Mouse (Mus musculus): ENCODE results near the gene Nlgn2. TPM values are rescaled to one million over a fixed set of nuclear protein-coding genes. Genes with fewer than 3 reads are reported as not detected.

Nlgn2 gene
- polyA plus RNA-seq, 1 experiment from 2014 or later = 7.6 TPM

DNA sequence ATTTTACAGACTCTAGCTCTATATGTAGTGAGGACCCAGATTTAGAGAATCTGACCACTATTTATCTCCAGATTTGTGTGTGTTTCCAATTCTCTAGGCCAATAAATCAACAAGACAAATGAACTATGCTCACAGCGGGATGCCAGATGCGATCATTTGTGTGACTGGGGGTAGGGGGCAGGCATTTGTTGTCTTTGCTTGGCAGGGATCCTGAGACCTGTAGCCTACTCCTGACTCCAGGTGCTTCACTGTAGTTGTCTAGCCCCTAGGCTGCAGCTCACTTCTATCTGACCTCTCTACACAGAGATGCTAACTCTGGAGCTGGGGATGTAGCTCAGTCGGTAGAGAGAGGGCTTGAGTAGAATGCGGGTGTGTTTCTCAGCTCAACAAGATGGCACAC, 55.8 kb downstream of the Nlgn2 start:
- ATAC-seq (replicated peaks; ENCODE audit: low FRiP score) = no peak
- H3K27ac ChIP-seq = no peak overlapping the region
- H3K4me1 ChIP-seq = peaks cover 29% of the 10 kb centered on the region
- peaks cover 3% of the 10 kb centered on the region; the same call in 1 of the 2 replicates for H3K36me3 ChIP-seq
- H3K4me2 ChIP-seq = no peak overlapping the region
- H3K9me3 ChIP-seq (replicated peaks) = no peaks in the 10 kb centered on the region
- no peak overlapping the region for H3K4me3 ChIP-seq (replicated peaks)
- WGBS = 28% methylated on average over 4 of the region's 4 CpGs
- peaks cover 6% of the 10 kb centered on the region; the same call in 1 of the 2 replicates for H3K27me3 ChIP-seq
- no peak overlapping the region for H3K9ac ChIP-seq

GRCm38 (mm10) chr11:69778985-69779384, 58.6 kb downstream of the Nlgn2 start:
- H3K36me3 ChIP-seq = peaks cover 15% of the 10 kb centered on the region; the same call in 1 of the 2 replicates
- no peak overlapping the region; the same call in 1 of the 2 replicates for H3K27ac ChIP-seq
- H3K9me3 ChIP-seq (replicated peaks) = no peaks in the 10 kb centered on the region
- ATAC-seq (replicated peaks; ENCODE audit: low FRiP score) = no peak
- WGBS = 53% methylated on average over 7 of the region's 7 CpGs
- H3K4me2 ChIP-seq = no peak overlapping the region
- H3K4me1 ChIP-seq = peaks cover 30% of the 10 kb centered on the region
- no peak overlapping the region for H3K4me3 ChIP-seq (replicated peaks)
- peaks cover 6% of the 10 kb centered on the region; the same call in 1 of the 2 replicates for H3K27me3 ChIP-seq
- H3K9ac ChIP-seq = no peak overlapping the region

DNA sequence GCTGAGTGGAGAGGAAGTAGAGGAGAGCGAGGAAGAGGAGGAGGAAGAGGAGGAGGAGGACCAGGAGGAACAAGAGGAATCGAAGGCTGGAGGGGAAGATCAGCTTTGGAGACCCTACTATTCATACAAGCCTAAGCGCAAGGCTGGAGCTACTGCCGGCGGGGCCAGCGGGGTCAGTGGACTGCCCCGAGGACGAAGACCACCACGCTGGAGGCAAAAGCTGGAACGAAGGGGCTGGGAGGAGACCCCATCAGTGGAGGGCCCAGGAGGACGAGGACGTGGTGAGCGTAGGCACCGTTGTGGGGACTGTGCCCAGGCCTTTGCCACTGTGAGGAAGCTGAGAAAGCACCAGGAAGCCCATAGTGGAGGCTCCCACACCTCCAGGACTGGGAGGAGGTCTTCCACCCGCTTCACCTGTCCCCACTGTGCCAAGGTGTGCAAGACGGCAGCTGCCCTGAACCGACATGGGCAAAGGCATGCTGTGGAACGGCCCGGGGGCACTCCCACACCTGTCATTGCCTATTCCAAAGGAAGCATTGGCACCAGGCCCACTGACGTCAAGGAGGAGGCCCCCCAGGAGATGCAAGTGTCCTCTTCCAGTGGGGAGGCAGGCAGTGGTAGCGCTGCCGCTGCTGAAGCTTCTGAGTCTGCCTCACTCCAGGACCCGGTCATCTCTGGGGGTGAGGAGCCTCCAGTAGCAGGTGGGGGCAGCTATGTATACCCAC, 59.2 kb downstream of the Nlgn2 start:
- H3K9ac ChIP-seq = no peak overlapping the region
- no peaks in the 10 kb centered on the region for H3K9me3 ChIP-seq (replicated peaks)
- H3K36me3 ChIP-seq = peaks cover 15% of the 10 kb centered on the region; the same call in 1 of the 2 replicates
- H3K4me1 ChIP-seq = peaks cover 30% of the 10 kb centered on the region
- H3K4me2 ChIP-seq = peak overlapping the region; percentile 20; the same call in 1 of the 2 replicates
- peaks cover 6% of the 10 kb centered on the region; the same call in 1 of the 2 replicates for H3K27me3 ChIP-seq
- H3K4me3 ChIP-seq (replicated peaks) = no peak overlapping the region
- H3K27ac ChIP-seq = no peak overlapping the region; the same call in none of the 2 replicates
- 63% methylated on average over 23 of the region's 23 CpGs for WGBS
- no peak for ATAC-seq (replicated peaks; ENCODE audit: low FRiP score)

GRCm38 (mm10) chr11:69777504-69778257, 59.9 kb downstream of the Nlgn2 start:
- Histone ChIP-seq H3K36me3 (peaks cover 15% of the 10 kb centered on the region; the same call in 1 of the 2 replicates), H3K9ac (no peak overlapping the region), H3K9me3 (replicated peaks) (no peaks in the 10 kb centered on the region), H3K4me2 (no peak overlapping the region), H3K4me1 (peaks cover 30% of the 10 kb centered on the region), H3K27ac (no peak overlapping the region), H3K27me3 (peaks cover 6% of the 10 kb centered on the region; the same call in 1 of the 2 replicates), H3K4me3 (replicated peaks) (no peak overlapping the region)
- 46% methylated on average over 26 of the region's 26 CpGs for WGBS
- ATAC-seq (replicated peaks; ENCODE audit: low FRiP score) = no peak; the same call in 1 of the 2 replicates

- no peaks in the 10 kb centered on the region for H3K9me3 ChIP-seq (replicated peaks)
- H3K4me2 ChIP-seq = no peak overlapping the region
- no peaks in the 10 kb centered on the region for H3K27me3 ChIP-seq
- 88% methylated on average over 20 of the region's 20 CpGs for WGBS
- ATAC-seq (replicated peaks; ENCODE audit: low FRiP score) = no peak
- peaks cover 15% of the 10 kb centered on the region; the same call in 1 of the 2 replicates for H3K36me3 ChIP-seq
- H3K4me3 ChIP-seq (replicated peaks) = no peak overlapping the region
- peaks cover 30% of the 10 kb centered on the region for H3K4me1 ChIP-seq
- no peak overlapping the region for H3K27ac ChIP-seq
- H3K9ac ChIP-seq = no peak overlapping the region
Measured at GRCm38 (mm10) chr11:69776488-69776887, 61.1 kb downstream of the Nlgn2 start.

DNA sequence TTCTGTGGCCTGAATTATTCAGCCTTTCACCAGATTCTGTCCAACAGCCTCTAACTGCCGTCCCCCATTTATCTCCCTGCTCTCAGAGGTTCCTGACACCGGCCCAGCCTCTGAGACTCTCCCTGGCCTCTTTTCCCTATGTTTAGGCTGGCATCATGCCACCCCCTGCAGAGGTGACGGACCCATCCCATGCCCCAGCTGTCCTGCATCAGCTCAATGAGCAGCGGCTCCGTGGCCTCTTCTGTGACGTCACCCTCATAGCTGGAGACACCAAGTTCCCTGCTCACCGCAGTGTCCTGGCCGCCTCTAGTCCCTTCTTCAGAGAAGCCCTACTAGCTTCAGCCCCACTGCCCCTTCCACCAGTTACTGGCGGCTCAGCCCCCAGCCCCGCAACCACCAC, 61.9 kb downstream of the Nlgn2 start:
- H3K27ac ChIP-seq = no peak overlapping the region
- H3K27me3 ChIP-seq = no peaks in the 10 kb centered on the region
- H3K36me3 ChIP-seq = peaks cover 15% of the 10 kb centered on the region; the same call in 1 of the 2 replicates
- H3K9ac ChIP-seq = no peak overlapping the region
- H3K4me2 ChIP-seq = no peak overlapping the region
- H3K9me3 ChIP-seq (replicated peaks) = no peaks in the 10 kb centered on the region
- peaks cover 30% of the 10 kb centered on the region for H3K4me1 ChIP-seq
- WGBS = 56% methylated on average over 10 of the region's 10 CpGs
- H3K4me3 ChIP-seq (replicated peaks) = no peak overlapping the region
- ATAC-seq (replicated peaks; ENCODE audit: low FRiP score) = no peak

DNA sequence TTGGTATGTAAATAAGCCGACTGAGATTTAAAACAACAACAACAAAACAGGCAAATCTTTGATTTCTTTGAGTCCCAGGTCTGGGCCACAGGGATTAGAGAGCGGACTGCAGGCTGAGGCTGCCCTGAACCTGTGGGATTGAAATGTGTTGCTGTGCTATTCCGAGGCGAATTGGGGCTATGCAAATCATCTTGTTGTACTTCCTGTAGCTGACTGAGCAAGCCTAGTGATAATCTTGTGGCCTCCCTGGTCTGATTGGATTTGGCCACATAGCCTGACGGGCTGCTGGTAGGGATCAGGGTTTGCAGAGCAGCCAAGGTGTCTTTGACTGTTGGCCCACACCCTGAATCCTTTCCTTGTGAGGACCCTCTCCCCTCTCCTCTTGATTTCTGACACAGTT, 62.6 kb downstream of the Nlgn2 start:
- 63% methylated on average over 5 of the region's 5 CpGs for WGBS

More for the DNA sequence above, 62.6 kb downstream of the Nlgn2 start:
- peaks cover 30% of the 10 kb centered on the region for H3K4me1 ChIP-seq
- no peaks in the 10 kb centered on the region for H3K9me3 ChIP-seq (replicated peaks)
- H3K27me3 ChIP-seq = no peaks in the 10 kb centered on the region
- ATAC-seq (replicated peaks; ENCODE audit: low FRiP score) = no peak
- no peak overlapping the region for H3K9ac ChIP-seq
- H3K36me3 ChIP-seq = peaks cover 15% of the 10 kb centered on the region; the same call in 1 of the 2 replicates
- H3K4me2 ChIP-seq = no peak overlapping the region
- no peak overlapping the region for H3K27ac ChIP-seq
- H3K4me3 ChIP-seq (replicated peaks) = no peak overlapping the region

Small RNAs within 50 kb of the gene (microRNA-seq; reads per million reads assigned to microRNA genes)
- gene Mir6924 = not detected

Other genes with a start within 250 kb of the Nlgn2 start
- gene Atp1b2, start 231.8 kb downstream of the Nlgn2 start, polyA plus RNA-seq (2015; fragmentation: Nextera tagmentation; extraction: Ambion mirVana) = 11.2 and 13.5 TPM in 2 replicates
- gene Shbg, start 219.9 kb downstream of the Nlgn2 start, polyA plus RNA-seq (2015; fragmentation: Nextera tagmentation; extraction: Ambion mirVana) = 0.30 and 0.49 TPM in 2 replicates
- 17.8 and 23.1 TPM in 2 replicates for gene Sat2, start 215.8 kb downstream of the Nlgn2 start, polyA plus RNA-seq (2015; fragmentation: Nextera tagmentation; extraction: Ambion mirVana)
- gene Fxr2, start 204.8 kb downstream of the Nlgn2 start, polyA plus RNA-seq (2015; fragmentation: Nextera tagmentation; extraction: Ambion mirVana) = 29.2 TPM in 2 replicates
- 0.18 and 0.19 TPM in 2 replicates for gene Sox15, start 182.5 kb downstream of the Nlgn2 start, polyA plus RNA-seq (2015; fragmentation: Nextera tagmentation; extraction: Ambion mirVana)
- gene Mpdu1, start 175.1 kb downstream of the Nlgn2 start, polyA plus RNA-seq (2015; fragmentation: Nextera tagmentation; extraction: Ambion mirVana) = 71.8 and 78.0 TPM in 2 replicates
- 10.0 and 14.1 TPM in 2 replicates for gene Cd68, start 171.6 kb downstream of the Nlgn2 start, polyA plus RNA-seq (2015; fragmentation: Nextera tagmentation; extraction: Ambion mirVana)
- gene Eif4a1, start 165.4 kb downstream of the Nlgn2 start, polyA plus RNA-seq (2015; fragmentation: Nextera tagmentation; extraction: Ambion mirVana) = 586 and 589 TPM in 2 replicates
- gene Senp3, start 155.7 kb downstream of the Nlgn2 start, polyA plus RNA-seq (2015; fragmentation: Nextera tagmentation; extraction: Ambion mirVana) = 91.6 and 95.2 TPM in 2 replicates
- 0.45 and 0.53 TPM in 2 replicates for gene Tnfsf13, start 152.0 kb downstream of the Nlgn2 start, polyA plus RNA-seq (2015; fragmentation: Nextera tagmentation; extraction: Ambion mirVana)
- gene Tnfsf12, start 141.9 kb downstream of the Nlgn2 start, polyA plus RNA-seq (2015; fragmentation: Nextera tagmentation; extraction: Ambion mirVana) = 9.1 and 11.1 TPM in 2 replicates
- gene Tnfsfm13, start 141.7 kb downstream of the Nlgn2 start, polyA plus RNA-seq (2015; fragmentation: Nextera tagmentation; extraction: Ambion mirVana) = 4.5 and 7.0 TPM in 2 replicates
- 29.9 and 31.1 TPM in 2 replicates for gene Polr2a, start 79.1 kb downstream of the Nlgn2 start, polyA plus RNA-seq (2015; fragmentation: Nextera tagmentation; extraction: Ambion mirVana)
- gene Slc35g3, start 75.8 kb downstream of the Nlgn2 start, polyA plus RNA-seq (2015; fragmentation: Nextera tagmentation; extraction: Ambion mirVana) = 0.27 and 0.36 TPM in 2 replicates
- gene Zbtb4, start 71.9 kb downstream of the Nlgn2 start, polyA plus RNA-seq (2015; fragmentation: Nextera tagmentation; extraction: Ambion mirVana) = 1.9 and 2.8 TPM in 2 replicates
- 11.4 and 12.3 TPM in 2 replicates for gene Chrnb1, start 41.8 kb downstream of the Nlgn2 start, polyA plus RNA-seq (2015; fragmentation: Nextera tagmentation; extraction: Ambion mirVana)
- 2.0 and 2.5 TPM in 2 replicates for gene Fgf11, start 35.9 kb downstream of the Nlgn2 start, polyA plus RNA-seq (2015; fragmentation: Nextera tagmentation; extraction: Ambion mirVana)
- 8.3 TPM in 2 replicates for gene Tmem102, start 32.2 kb downstream of the Nlgn2 start, polyA plus RNA-seq (2015; fragmentation: Nextera tagmentation; extraction: Ambion mirVana)
- not detected in 2 replicates for gene Gm39566, start 22.5 kb downstream of the Nlgn2 start, polyA plus RNA-seq (2015; fragmentation: Nextera tagmentation; extraction: Ambion mirVana)
- gene Spem2, start 19.3 kb downstream of the Nlgn2 start, polyA plus RNA-seq (2015; fragmentation: Nextera tagmentation; extraction: Ambion mirVana) = not detected in 2 replicates
- 0.14 and 0.32 TPM in 2 replicates for gene Spem1, start 15.6 kb downstream of the Nlgn2 start, polyA plus RNA-seq (2015; fragmentation: Nextera tagmentation; extraction: Ambion mirVana)
- 409 and 443 TPM in 2 replicates for gene Tmem256, start 730 bp upstream of the Nlgn2 start, polyA plus RNA-seq (2015; fragmentation: Nextera tagmentation; extraction: Ambion mirVana)
- 96.5 and 105 TPM in 2 replicates for gene Plscr3, start 8.6 kb upstream of the Nlgn2 start, polyA plus RNA-seq (2015; fragmentation: Nextera tagmentation; extraction: Ambion mirVana)
- gene Tnk1, start 20.9 kb upstream of the Nlgn2 start, polyA plus RNA-seq (2015; fragmentation: Nextera tagmentation; extraction: Ambion mirVana) = 5.8 and 7.3 TPM in 2 replicates
- gene Tmem95, start 40.2 kb upstream of the Nlgn2 start, polyA plus RNA-seq (2015; fragmentation: Nextera tagmentation; extraction: Ambion mirVana) = 0.32 TPM in 1 of 2 replicates, not detected in the other
- 9.4 and 10.1 TPM in 2 replicates for gene Kctd11, start 43.6 kb upstream of the Nlgn2 start, polyA plus RNA-seq (2015; fragmentation: Nextera tagmentation; extraction: Ambion mirVana)
- 0.58 and 0.62 TPM in 2 replicates for gene Acap1, start 57.8 kb upstream of the Nlgn2 start, polyA plus RNA-seq (2015; fragmentation: Nextera tagmentation; extraction: Ambion mirVana)
- gene 2810408A11Rik, start 63.2 kb upstream of the Nlgn2 start, polyA plus RNA-seq (2015; fragmentation: Nextera tagmentation; extraction: Ambion mirVana) = 12.6 and 13.0 TPM in 2 replicates
- gene Neurl4, start 63.3 kb upstream of the Nlgn2 start, polyA plus RNA-seq (2015; fragmentation: Nextera tagmentation; extraction: Ambion mirVana) = 9.3 and 10.8 TPM in 2 replicates
- 77.8 and 86.2 TPM in 2 replicates for gene Gps2, start 76.1 kb upstream of the Nlgn2 start, polyA plus RNA-seq (2015; fragmentation: Nextera tagmentation; extraction: Ambion mirVana)
- 1,729 and 1,795 TPM in 2 replicates for gene Eif5a, start 84.2 kb upstream of the Nlgn2 start, polyA plus RNA-seq (2015; fragmentation: Nextera tagmentation; extraction: Ambion mirVana)
- 6.3 and 7.5 TPM in 2 replicates for gene Ybx2, start 98.0 kb upstream of the Nlgn2 start, polyA plus RNA-seq (2015; fragmentation: Nextera tagmentation; extraction: Ambion mirVana)
- 17.3 and 22.1 TPM in 2 replicates for gene Slc2a4, start 110.4 kb upstream of the Nlgn2 start, polyA plus RNA-seq (2015; fragmentation: Nextera tagmentation; extraction: Ambion mirVana)
- 173 and 178 TPM in 2 replicates for gene Cldn7, start 127.0 kb upstream of the Nlgn2 start, polyA plus RNA-seq (2015; fragmentation: Nextera tagmentation; extraction: Ambion mirVana)
- gene Ctdnep1, start 143.4 kb upstream of the Nlgn2 start, polyA plus RNA-seq (2015; fragmentation: Nextera tagmentation; extraction: Ambion mirVana) = 31.0 and 31.7 TPM in 2 replicates
- 116 and 120 TPM in 2 replicates for gene Elp5, start 144.7 kb upstream of the Nlgn2 start, polyA plus RNA-seq (2015; fragmentation: Nextera tagmentation; extraction: Ambion mirVana)
- gene Gabarap, start 153.4 kb upstream of the Nlgn2 start, polyA plus RNA-seq (2015; fragmentation: Nextera tagmentation; extraction: Ambion mirVana) = 447 and 450 TPM in 2 replicates
- 75.8 and 78.8 TPM in 2 replicates for gene Phf23, start 158.0 kb upstream of the Nlgn2 start, polyA plus RNA-seq (2015; fragmentation: Nextera tagmentation; extraction: Ambion mirVana)
- gene Dvl2, start 162.8 kb upstream of the Nlgn2 start, polyA plus RNA-seq (2015; fragmentation: Nextera tagmentation; extraction: Ambion mirVana) = 38.2 and 43.2 TPM in 2 replicates
- 78.1 and 83.0 TPM in 2 replicates for gene Acadvl, start 177.6 kb upstream of the Nlgn2 start, polyA plus RNA-seq (2015; fragmentation: Nextera tagmentation; extraction: Ambion mirVana)
- gene Dlg4, start 179.2 kb upstream of the Nlgn2 start, polyA plus RNA-seq (2015; fragmentation: Nextera tagmentation; extraction: Ambion mirVana) = 12.9 and 15.2 TPM in 2 replicates
- 1.3 and 2.3 TPM in 2 replicates for gene Asgr1, start 216.3 kb upstream of the Nlgn2 start, polyA plus RNA-seq (2015; fragmentation: Nextera tagmentation; extraction: Ambion mirVana)